Mouse (Mus musculus) MEL (cell line): ENCODE results near the gene Cyp4a32. TPM values are rescaled to one million over a fixed set of nuclear protein-coding genes. Genes with fewer than 3 reads are reported as not detected.
"Not testable (repeated sequence)": the region's sequence is repeated elsewhere in the genome, so short reads cannot be mapped to it uniquely, and the experiment has no call there.

Experiments
- DNase-seq: peaks from one replicate; pipeline ENCODE4 v3.0.0; 2011; ENCODE audit warnings: low read depth, low spot score
- H3K27ac ChIP-seq: 2 replicates; pipeline ENCODE4 v1.5.1; 2012; ENCODE audit warnings: low read depth, mild to moderate bottlenecking, control low read depth, low read length, moderate library complexity; ENCODE audit not compliant: control insufficient read depth
- H3K27me3 ChIP-seq, 2 experiments: fragments of 150-350 bp in 1 of 2; sonication (generic) in 1 of 2; 2 replicates each; pipeline ENCODE4 v1.6.1; 2012; ENCODE audit warnings: low read length in 2 of 2, mild to moderate bottlenecking in 2 of 2, improper control_type of control experiment in 1 of 2, moderate library complexity in 1 of 2; ENCODE audit not compliant: insufficient read depth in 2 of 2, control insufficient read depth in 1 of 2
- H3K36me3 ChIP-seq, 2 experiments: 2 replicates each; pipeline ENCODE4 v1.6.1; 2012 to 2014; ENCODE audit warnings: low read length in 2 of 2, improper control_type of control experiment in 1 of 2, inconsistent platforms in 1 of 2, mild to moderate bottlenecking in 1 of 2; ENCODE audit not compliant: insufficient read depth in 2 of 2, control insufficient read depth in 1 of 2
- H3K4me1 ChIP-seq, 2 experiments: fragments of 150-350 bp in 1 of 2; sonication (generic) in 1 of 2; 2 replicates each; pipeline ENCODE4 v1.6.1; 2012; ENCODE audit warnings: low read length in 2 of 2, improper control_type of control experiment in 1 of 2, mild to moderate bottlenecking in 1 of 2; ENCODE audit not compliant: insufficient read depth in 2 of 2, control insufficient read depth in 1 of 2
- H3K4me3 ChIP-seq, 2 experiments: fragments of 150-350 bp in 1 of 2; sonication (generic) in 1 of 2; 2 replicates each; pipeline ENCODE4 v1.5.1; 2012; ENCODE audit warnings: low read depth in 2 of 2, low read length in 2 of 2, mild to moderate bottlenecking in 2 of 2, moderate library complexity in 2 of 2, control low read depth in 1 of 2, improper control_type of control experiment in 1 of 2; ENCODE audit not compliant: control insufficient read depth in 1 of 2, insufficient read depth in 1 of 2
- H3K79me2 ChIP-seq: 2 replicates; pipeline ENCODE4 v1.6.1; 2012; ENCODE audit warnings: mild to moderate bottlenecking, low read length, moderate library complexity; ENCODE audit not compliant: control insufficient read depth, poor library complexity, insufficient read depth
- H3K9ac ChIP-seq: 2 replicates; pipeline ENCODE4 v1.6.1; 2012; ENCODE audit warnings: low read depth, mild to moderate bottlenecking, control low read depth, low read length, moderate library complexity; ENCODE audit not compliant: control insufficient read depth, poor library complexity, severe bottlenecking
- H3K9me3 ChIP-seq: fragments of 150-350 bp; sonication (generic); replicated peaks from 2 replicates; pipeline ENCODE4 v1.6.1; 2012; ENCODE audit warnings: mild to moderate bottlenecking, low read length, improper control_type of control experiment, moderate library complexity; ENCODE audit not compliant: insufficient read depth
- CHD2 ChIP-seq: IDR thresholded peaks from 2 replicates; pipeline ENCODE4 v1.6.1; 2011; ENCODE audit warnings: low read length, improper control_type of control experiment
- CTCF ChIP-seq, 3 experiments: IDR thresholded peaks in 2 of 3; conservative IDR thresholded peaks in 1 of 3; 2 replicates each; pipeline ENCODE4 v1.5.1; 2011 to 2012; ENCODE audit warnings: low read length in 3 of 3, low read depth in 2 of 3, mild to moderate bottlenecking in 2 of 3, improper control_type of control experiment in 1 of 3, inconsistent platforms in 1 of 3, mixed read lengths in 1 of 3, moderate library complexity in 1 of 3; ENCODE audit not compliant: control insufficient read depth in 1 of 3, insufficient read depth in 1 of 3, poor library complexity in 1 of 3, severe bottlenecking in 1 of 3
- ELF1 ChIP-seq: IDR thresholded peaks from 2 replicates; pipeline ENCODE4 v1.6.1; 2014; ENCODE audit warnings: low read depth, mild to moderate bottlenecking, inconsistent platforms, low read length, improper control_type of control experiment, moderate library complexity
- EP300 ChIP-seq, 2 experiments: IDR thresholded peaks; 2 replicates each; pipeline ENCODE4 v1.6.1; 2011; ENCODE audit warnings: improper control_type of control experiment in 2 of 2, low read length in 2 of 2, low read depth in 1 of 2, mild to moderate bottlenecking in 1 of 2
- ETS1 ChIP-seq: IDR thresholded peaks from 2 replicates; pipeline ENCODE4 v1.6.1; 2012; ENCODE audit warnings: low read depth, mild to moderate bottlenecking, inconsistent platforms, low read length, improper control_type of control experiment, moderate library complexity
- GABPA ChIP-seq: IDR thresholded peaks from 2 replicates; pipeline ENCODE4 v1.6.1; 2012; ENCODE audit warnings: low read depth, mild to moderate bottlenecking, inconsistent platforms, low read length, improper control_type of control experiment, moderate library complexity
- GATA1 ChIP-seq: IDR thresholded peaks from 2 replicates; pipeline ENCODE4 v1.6.1; 2011; ENCODE audit warnings: low read depth, low read length, improper control_type of control experiment
- HCFC1 ChIP-seq: IDR thresholded peaks from 2 replicates; pipeline ENCODE4 v1.6.1; 2012; ENCODE audit warnings: low read depth, mild to moderate bottlenecking, inconsistent platforms, low read length, improper control_type of control experiment, moderate library complexity
- KAT2A ChIP-seq: conservative IDR thresholded peaks from 2 replicates; pipeline ENCODE4 v1.6.1; 2012; ENCODE audit warnings: low read depth, low read length, improper control_type of control experiment, inconsistent platforms
- MYB ChIP-seq: IDR thresholded peaks from 2 replicates; pipeline ENCODE4 v1.6.1; 2011; ENCODE audit warnings: mild to moderate bottlenecking, low read depth, low read length, improper control_type of control experiment
- NELFE ChIP-seq: IDR thresholded peaks from 2 replicates; pipeline ENCODE4 v1.6.1; 2011; ENCODE audit warnings: low read depth, low read length, improper control_type of control experiment
- NRF1 ChIP-seq: IDR thresholded peaks from 2 replicates; pipeline ENCODE4 v1.6.1; 2014; ENCODE audit warnings: low read depth, mild to moderate bottlenecking, inconsistent platforms, low read length, improper control_type of control experiment, moderate library complexity; ENCODE audit not compliant: poor library complexity, insufficient read depth, severe bottlenecking
- POLR2A ChIP-seq, 2 experiments: IDR thresholded peaks; 2 replicates each; pipeline ENCODE4 v1.6.1; 2011 to 2012; ENCODE audit warnings: low read length in 2 of 2, mild to moderate bottlenecking in 2 of 2, control low read depth in 1 of 2, improper control_type of control experiment in 1 of 2, low read depth in 1 of 2, moderate library complexity in 1 of 2; ENCODE audit not compliant: control insufficient read depth in 1 of 2, insufficient read depth in 1 of 2, poor library complexity in 1 of 2
- POLR2AphosphoS2 ChIP-seq: IDR thresholded peaks from 2 replicates; pipeline ENCODE4 v1.6.1; 2011; ENCODE audit warnings: low read length, improper control_type of control experiment
- SMC3 ChIP-seq: IDR thresholded peaks from 2 replicates; pipeline ENCODE4 v1.6.1; 2011; ENCODE audit warnings: low read depth, low read length, improper control_type of control experiment
- TBP ChIP-seq: IDR thresholded peaks from 2 replicates; pipeline ENCODE4 v1.8.0; 2011; ENCODE audit warnings: low read depth, low read length, improper control_type of control experiment
- TCF12 ChIP-seq: IDR thresholded peaks from 2 replicates; pipeline ENCODE4 v1.6.1; 2014; ENCODE audit warnings: low read depth, mild to moderate bottlenecking, inconsistent platforms, low read length, improper control_type of control experiment, moderate library complexity
- UBTF ChIP-seq: IDR thresholded peaks from 2 replicates; pipeline ENCODE4 v1.6.1; 2012; ENCODE audit warnings: low read depth, mild to moderate bottlenecking, inconsistent platforms, low read length, improper control_type of control experiment, moderate library complexity, borderline replicate concordance; ENCODE audit not compliant: insufficient read depth
- USF2 ChIP-seq, 2 experiments: IDR thresholded peaks; 2 replicates each; pipeline ENCODE4 v1.6.1; 2011 to 2012; ENCODE audit warnings: improper control_type of control experiment in 2 of 2, low read length in 2 of 2, borderline replicate concordance in 1 of 2, inconsistent platforms in 1 of 2, low read depth in 1 of 2, mild to moderate bottlenecking in 1 of 2; ENCODE audit not compliant: insufficient read depth in 1 of 2
- ZC3H11A ChIP-seq: IDR thresholded peaks from 2 replicates; pipeline ENCODE4 v1.6.1; 2012; ENCODE audit warnings: low read depth, mild to moderate bottlenecking, inconsistent platforms, low read length, improper control_type of control experiment
- polyA plus RNA-seq, 2 experiments: library from polyadenylated mRNA; stranded (reverse) in 1 of 2; unstranded in 1 of 2; fragments of >175 nt in 1 of 2; fragments of >200 nt in 1 of 2; gene quantifications; 2 replicates each; pipeline versions ENCODE4 v1.2.1 to v1.2.4; 2012; ENCODE audit warnings: low replicate concordance in 2 of 2, low read depth in 1 of 2; ENCODE audit not compliant: insufficient read length in 2 of 2, insufficient read depth in 1 of 2, missing spikeins in 1 of 2
- total RNA-seq: library from RNA; depleted of rRNA; stranded (reverse); fragments of 300-350 nt; gene quantifications from 2 replicates; pipeline ENCODE4 v1.2.3, GENCODE M21; 2012

Gene Cyp4a32
- total and polyA plus RNA-seq, 3 experiments: not detected

DNA sequence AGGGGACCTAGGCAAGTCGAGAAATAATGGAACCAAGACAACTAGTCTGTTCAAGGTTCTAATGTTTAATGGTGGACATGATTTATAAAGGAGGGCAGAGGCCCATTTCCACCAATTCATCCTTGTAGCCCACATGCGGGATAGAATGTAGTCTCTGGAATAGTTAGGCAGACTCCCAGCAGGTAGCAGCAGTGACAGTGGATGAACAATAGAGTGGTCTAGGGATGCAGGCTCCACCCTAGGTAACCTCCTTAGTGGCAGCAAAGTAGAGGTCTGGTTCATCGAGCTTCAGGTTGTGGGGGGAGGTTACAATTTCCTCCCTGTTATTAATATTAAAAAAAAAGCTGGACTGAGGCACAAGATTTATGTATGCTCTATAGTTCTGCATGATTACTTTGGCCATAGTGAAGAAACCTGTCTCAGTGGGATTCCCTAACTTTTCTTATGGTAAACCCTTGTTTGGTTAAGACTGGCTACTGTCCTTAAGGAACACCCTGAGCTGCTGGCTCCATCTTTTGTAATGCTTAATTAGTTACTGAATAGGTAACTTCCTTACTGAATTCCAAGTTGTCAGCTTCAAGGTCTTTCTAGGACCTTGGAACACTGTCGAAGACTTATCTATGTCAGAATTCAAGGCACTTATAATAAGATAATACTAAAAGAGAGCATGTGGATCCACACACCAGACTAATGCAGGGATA lies 42.8 kb upstream of the Cyp4a32 start:
- TF ChIP-seq NELFE (no peak), GABPA (no peak), GATA1 (no peak), USF2 (IDR thresholded peaks at IDR 0.05; ENCODE audit: borderline replicate concordance in 1 of 2, insufficient read depth in 1 of 2, low read depth in 1 of 2, low read length in 2 of 2) (no peak), SMC3 (no peak), EP300 (IDR thresholded peaks at IDR 0.05; ENCODE audit: low read depth in 1 of 2, low read length in 2 of 2) (no peak), TCF12 (no peak), CHD2 (no peak), KAT2A (no peak)
- no peaks in the 10 kb centered on the region for H3K4me1 ChIP-seq
- H3K9me3 ChIP-seq: no peaks in the 10 kb centered on the region
- no peaks in the 10 kb centered on the region for H3K36me3 ChIP-seq
- H3K27ac ChIP-seq: no peak overlapping the region
- H3K4me3 ChIP-seq: no peak overlapping the region
- DNase-seq: no peak
- H3K79me2 ChIP-seq: no peaks in the 10 kb centered on the region
- H3K9ac ChIP-seq: no peak overlapping the region
- no peaks in the 10 kb centered on the region; a peak in 1 of 4 replicates for H3K27me3 ChIP-seq

DNA sequence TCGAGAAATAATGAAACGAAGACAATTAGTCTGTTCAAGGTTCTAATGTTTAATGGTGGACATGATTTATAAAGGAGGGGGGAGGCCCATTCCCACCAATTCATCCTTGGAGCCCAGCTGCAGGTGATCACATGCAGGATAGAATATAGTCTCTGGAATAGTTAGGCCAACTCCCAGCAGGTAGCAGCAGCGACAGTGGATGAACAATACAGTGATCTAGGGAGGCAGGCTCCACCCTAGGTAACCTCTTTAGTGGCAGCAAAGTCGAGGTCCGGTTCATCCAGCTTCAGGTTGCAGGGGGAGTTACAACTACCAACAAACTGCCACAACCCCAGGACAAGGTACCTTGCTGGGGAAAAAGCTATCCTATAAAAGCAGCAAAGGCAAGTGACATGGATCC lies 39.5 kb upstream of the Cyp4a32 start:
- H3K4me3 ChIP-seq, H3K27me3 ChIP-seq, H3K9me3 ChIP-seq, H3K36me3 ChIP-seq, H3K9ac ChIP-seq, H3K27ac ChIP-seq, H3K79me2 ChIP-seq, DNase-seq, H3K4me1 ChIP-seq: not testable (repeated sequence)

DNA sequence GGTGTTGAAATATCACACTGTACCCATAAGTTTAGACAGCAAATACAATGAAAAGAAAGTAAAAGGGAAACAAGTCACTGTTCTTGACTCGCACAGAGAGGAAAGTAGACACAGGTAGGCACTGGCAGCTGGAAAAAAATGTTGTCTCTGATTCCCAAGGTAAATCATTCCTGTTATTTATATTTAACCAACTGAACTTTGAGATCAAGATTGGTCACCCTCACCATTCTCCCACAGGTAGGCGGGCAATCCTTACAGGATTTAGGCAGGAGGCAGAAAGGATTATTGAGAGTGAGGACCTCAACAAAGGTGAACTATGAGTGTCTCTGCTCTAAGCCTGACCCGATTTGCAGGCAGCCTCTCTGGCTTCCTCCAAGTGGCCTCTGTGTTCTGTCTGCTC lies 37.4 kb upstream of the Cyp4a32 start, which contains the start of gene Cyp4a31:
Cyp4a31 (plus strand) TSS at position 249 of the 400 bp plus-strand sequence.
- no peak within 1 kb of the TSS for H3K9ac ChIP-seq
- H3K79me2 ChIP-seq: no peaks in the 10 kb centered on the region
- peaks cover 0 to 2% of the 10 kb centered on the region in 2 experiments; a peak in 2 of 4 replicates for H3K27me3 ChIP-seq
- H3K4me3 ChIP-seq: no peak within 1 kb of the TSS
- no peaks in the 10 kb centered on the region for H3K36me3 ChIP-seq
- H3K4me1 ChIP-seq: no peaks in the 10 kb centered on the region
- TF ChIP-seq TCF12 (no peak), UBTF (no peak), POLR2AphosphoS2 (no peak), ZC3H11A (no peak), ETS1 (no peak), POLR2A (IDR thresholded peaks at IDR 0.05; ENCODE audit: control insufficient read depth in 1 of 2, insufficient read depth in 1 of 2, low read depth in 1 of 2, low read length in 2 of 2, poor library complexity in 1 of 2) (no peak), HCFC1 (no peak), MYB (no peak), TBP (no peak), CHD2 (no peak), CTCF (IDR thresholded peaks at IDR 0.05 in 2 of 3, conservative IDR thresholded peaks at IDR 0.05 in 1 of 3; ENCODE audit: control insufficient read depth in 1 of 3, insufficient read depth in 1 of 3, low read depth in 2 of 3, low read length in 3 of 3, poor library complexity in 1 of 3, severe bottlenecking in 1 of 3) (no peak), GATA1 (no peak), KAT2A (no peak), USF2 (IDR thresholded peaks at IDR 0.05; ENCODE audit: borderline replicate concordance in 1 of 2, insufficient read depth in 1 of 2, low read depth in 1 of 2, low read length in 2 of 2) (no peak), ELF1 (no peak), EP300 (IDR thresholded peaks at IDR 0.05; ENCODE audit: low read depth in 1 of 2, low read length in 2 of 2) (no peak), GABPA (no peak), NRF1 (no peak)
- no peak for DNase-seq
- no peak within 1 kb of the TSS for H3K27ac ChIP-seq
- H3K9me3 ChIP-seq: no peaks in the 10 kb centered on the region
